Mouse (Mus musculus) spleen, adult 2 months (tissue): ENCODE measurements around the gene Wbp2nl.

Experiments
- CTCF ChIP-seq: fragments of 200-500 bp; IDR thresholded peaks from 2 replicates; pipeline ENCODE4 v1.5.1; 2011; ENCODE audit warnings: mild to moderate bottlenecking, inconsistent platforms; ENCODE audit not compliant: insufficient read depth, insufficient read length, insufficient replicate concordance; ENCODE audit errors: extremely low read depth
- POLR2A ChIP-seq: fragments of 200-500 bp; IDR thresholded peaks from 2 replicates; pipeline ENCODE4 v1.6.1; 2011; ENCODE audit warnings: low read depth, low read length, inconsistent platforms

DNA sequence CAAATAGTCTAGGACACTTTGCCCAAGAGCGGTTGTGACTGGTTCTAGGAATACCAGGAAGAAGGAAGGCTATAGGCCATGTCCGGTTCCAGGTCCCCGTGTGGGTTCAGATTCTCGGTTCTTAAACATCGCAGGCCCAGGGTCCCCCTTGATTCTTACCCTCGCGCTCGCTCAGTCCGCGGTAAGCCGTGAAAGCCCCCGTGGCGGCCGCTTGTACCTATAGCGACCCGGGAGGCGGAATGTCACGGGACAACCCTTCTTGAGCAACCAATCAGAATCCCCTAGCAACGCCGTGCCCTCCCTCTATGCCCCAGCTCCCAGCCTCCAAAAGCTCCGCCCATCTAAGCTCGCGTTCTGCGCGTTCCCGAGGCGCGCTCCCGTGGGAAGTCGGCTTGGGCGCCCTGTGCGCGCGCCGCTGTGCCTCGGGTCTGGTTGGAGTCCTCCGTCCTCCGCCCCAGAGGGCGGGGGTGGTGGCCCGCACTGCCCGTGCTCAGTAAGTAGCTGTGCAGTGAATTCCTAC lies 39.9 kb downstream of the Wbp2nl start, which contains the start of the genes Naga, Pheta2 and Smdt1:
- TF ChIP-seq CTCF (no peak), POLR2A (no peak)
